Mouse (Mus musculus) lung, embryonic 16.5 days (tissue): ENCODE measurements around the gene Akt1s1. TPM values are rescaled to one million over a fixed set of nuclear protein-coding genes. Genes with fewer than 3 reads are reported as not detected.

ENCODE experiments used
- ATAC-seq: fragments of 200-750 bp; cut with Nextera tagmentation; 2 replicates; pipeline ENCODE4 v1.8.0; 2017; ENCODE audit warnings: low read depth, mild to moderate bottlenecking, moderate library complexity
- H3K27ac ChIP-seq: fragments of 300-500 bp; sonication (generic); 2 replicates; pipeline ENCODE4 v1.5.1; 2014; ENCODE audit warnings: mild to moderate bottlenecking, control low read depth, low read length
- H3K27me3 ChIP-seq: fragments of 300-500 bp; sonication (generic); 2 replicates; pipeline ENCODE4 v1.6.1; 2014; ENCODE audit warnings: low read depth, low read length, mixed read lengths; ENCODE audit not compliant: control insufficient read depth, insufficient read depth
- H3K36me3 ChIP-seq: fragments of 300-500 bp; sonication (generic); 2 replicates; pipeline ENCODE4 v1.6.1; 2014; ENCODE audit warnings: low read length; ENCODE audit not compliant: control insufficient read depth, insufficient read depth
- H3K4me1 ChIP-seq: fragments of 300-500 bp; sonication (generic); replicated peaks from 2 replicates; pipeline ENCODE4 v1.6.1; 2014; ENCODE audit warnings: low read length, mixed read lengths; ENCODE audit not compliant: control insufficient read depth, insufficient read depth
- H3K4me2 ChIP-seq: fragments of 300-500 bp; sonication (generic); 2 replicates; pipeline ENCODE4 v1.6.1; 2014; ENCODE audit warnings: low read depth, low read length, control low read depth
- H3K4me3 ChIP-seq: fragments of 300-500 bp; sonication (generic); 2 replicates; pipeline ENCODE4 v1.5.1; 2014; ENCODE audit warnings: mild to moderate bottlenecking, low read length, control low read depth
- H3K9ac ChIP-seq: fragments of 300-500 bp; sonication (generic); 2 replicates; pipeline ENCODE4 v1.6.1; 2014; ENCODE audit warnings: low read length, control low read depth
- H3K9me3 ChIP-seq: fragments of 300-500 bp; sonication (generic); 2 replicates; pipeline ENCODE4 v1.6.1; 2016; ENCODE audit warnings: low read length; ENCODE audit not compliant: control insufficient read depth
- WGBS: fragments of 180-500 bp; shearing (Covaris S2); extraction: QIAGEN DNeasy Blood & Tissue Kit; methylation state at CpG from one replicate; pipeline ENCODE4 v1.1.7; 2014; 5-methylcytosine and 5-hydroxymethylcytosine counted together
- polyA plus RNA-seq: library from polyadenylated mRNA; unstranded; fragments of >200 nt; fragmentation: Nextera tagmentation; extraction: Ambion mirVana; gene quantifications from 2 replicates; pipeline ENCODE4 v1.2.1, GENCODE M21; 2015

The Akt1s1 gene
- polyA plus RNA-seq, 1 experiment from 2014 or later = 95.6 TPM

DNA sequence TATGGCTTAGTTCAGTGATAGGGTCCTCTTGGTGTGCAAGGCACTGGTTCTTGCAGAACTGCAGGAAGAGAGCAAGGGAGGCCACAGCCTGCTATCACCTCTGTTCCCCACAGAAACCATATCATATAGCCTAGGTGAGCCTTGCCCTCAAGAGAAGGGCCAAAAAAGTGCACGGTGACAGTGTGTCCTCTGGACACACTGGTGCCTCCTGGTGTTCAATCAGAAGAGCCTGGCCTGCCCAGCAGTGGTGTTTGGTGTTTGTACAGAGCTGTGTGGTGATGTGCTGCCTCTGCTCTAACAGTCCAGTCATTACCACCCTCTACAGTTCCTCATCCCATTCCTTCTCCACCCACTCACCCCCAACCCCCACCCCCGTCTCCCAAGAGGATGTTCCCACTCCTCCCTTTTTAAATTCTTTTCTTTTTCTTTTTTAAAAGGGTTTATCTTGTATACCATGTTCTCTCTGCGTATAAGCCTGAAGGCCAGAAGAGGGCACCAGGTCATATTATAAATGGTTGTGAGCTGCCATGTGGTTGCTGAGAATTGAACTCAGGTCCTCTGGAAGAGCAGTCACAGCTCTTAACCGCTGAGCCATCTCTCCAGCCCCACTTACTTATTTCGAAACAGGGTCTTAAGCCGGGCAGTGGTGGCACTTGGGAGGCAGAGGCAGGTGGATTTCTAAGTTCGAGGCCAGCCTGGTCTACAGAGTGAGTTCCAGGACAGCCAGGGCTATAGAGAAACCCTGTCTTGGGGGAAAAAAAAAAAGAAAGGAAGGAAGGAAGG, 26.9 kb upstream of the Akt1s1 start:
- H3K4me1 ChIP-seq = peaks cover 35% of the 10 kb centered on the region
- no peak for ATAC-seq
- no peaks in the 10 kb centered on the region for H3K27me3 ChIP-seq
- H3K36me3 ChIP-seq = no peaks in the 10 kb centered on the region; the same call in 1 of the 2 replicates
- no peak overlapping the region for H3K9ac ChIP-seq
- H3K4me2 ChIP-seq = no peak overlapping the region
- H3K27ac ChIP-seq = no peak overlapping the region
- no peak overlapping the region for H3K4me3 ChIP-seq
- no peaks in the 10 kb centered on the region for H3K9me3 ChIP-seq
- WGBS = 76% methylated on average over 7 of the region's 7 CpGs

DNA sequence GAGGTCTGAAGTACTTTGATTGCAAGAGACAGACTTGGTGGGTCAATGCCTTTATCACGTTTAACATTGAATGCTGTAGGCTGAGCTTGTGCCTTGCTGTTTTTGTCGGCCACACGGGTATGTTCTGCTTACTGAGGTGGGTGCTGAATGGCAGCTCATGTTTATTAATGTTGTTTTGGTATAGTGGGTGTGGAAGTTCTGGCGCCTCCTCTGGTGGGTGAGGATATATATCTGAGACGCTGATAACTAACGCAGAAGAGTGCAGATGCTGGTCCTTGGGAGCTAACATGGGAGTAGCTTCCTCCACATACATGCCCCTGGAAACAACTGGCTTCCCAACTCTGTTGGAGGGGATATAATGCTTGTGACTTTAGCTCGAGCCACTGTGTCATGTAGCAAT, 25.4 kb upstream of the Akt1s1 start:
- Histone ChIP-seq H3K9ac (no peak overlapping the region), H3K4me2 (no peak overlapping the region), H3K4me1 (peaks cover 25% of the 10 kb centered on the region), H3K4me3 (no peak overlapping the region), H3K36me3 (no peaks in the 10 kb centered on the region; the same call in 1 of the 2 replicates), H3K27ac (no peak overlapping the region), H3K27me3 (no peaks in the 10 kb centered on the region), H3K9me3 (no peaks in the 10 kb centered on the region)
- WGBS = 43% methylated on average over 7 of the region's 7 CpGs
- ATAC-seq = no peak

DNA sequence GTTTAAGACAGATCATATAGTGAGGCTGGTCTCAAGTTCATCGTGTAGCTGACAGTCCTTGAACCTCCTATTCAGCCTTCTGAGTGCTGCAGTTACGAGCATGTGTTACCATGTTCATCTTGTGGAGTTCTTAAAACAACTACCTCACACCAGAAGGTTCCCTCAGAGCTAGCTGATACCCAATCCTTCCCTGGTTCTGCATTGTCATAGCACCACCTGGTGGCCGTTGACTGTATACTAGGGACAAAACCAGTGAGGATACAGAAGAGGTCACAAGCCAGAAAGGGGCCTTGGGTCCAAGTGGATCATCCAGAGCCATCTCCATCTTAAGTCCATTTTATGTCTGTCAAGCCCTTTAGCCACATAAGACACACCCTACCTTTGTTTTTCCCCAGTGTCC, 23.9 kb upstream of the Akt1s1 start:
- 16% methylated on average over 3 of the region's 3 CpGs for WGBS
- Histone ChIP-seq H3K4me1 (peaks cover 13% of the 10 kb centered on the region), H3K27me3 (no peaks in the 10 kb centered on the region), H3K4me2 (no peak overlapping the region), H3K9me3 (no peaks in the 10 kb centered on the region), H3K27ac (no peak overlapping the region), H3K9ac (no peak overlapping the region), H3K36me3 (peaks cover 13% of the 10 kb centered on the region), H3K4me3 (no peak overlapping the region)
- ATAC-seq = peak; percentile 46; the same call in 1 of the 2 replicates

DNA sequence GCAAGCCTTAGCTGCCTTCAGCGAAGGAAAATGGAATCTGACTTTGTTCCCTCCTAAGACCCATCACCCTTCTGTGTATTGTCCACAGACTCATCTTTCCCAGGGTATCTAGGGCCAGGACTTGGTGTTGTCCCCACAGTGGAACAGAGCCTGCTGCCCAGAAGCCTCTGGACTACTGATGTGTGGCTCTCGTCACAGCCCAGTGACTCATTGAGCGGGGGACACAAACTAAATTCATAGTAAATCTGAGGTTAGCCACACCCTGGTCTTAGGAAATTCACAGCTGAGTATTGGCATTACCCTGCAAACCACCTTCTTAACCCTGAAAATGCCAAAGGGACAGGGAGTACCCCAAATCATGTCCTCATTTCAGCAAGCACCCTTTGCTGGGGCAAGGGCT, 22.0 kb upstream of the Akt1s1 start:
- Histone ChIP-seq H3K4me1 (peaks cover 8% of the 10 kb centered on the region; the same call in 1 of the 2 replicates), H3K36me3 (peaks cover 29% of the 10 kb centered on the region), H3K9ac (no peak overlapping the region), H3K9me3 (no peaks in the 10 kb centered on the region), H3K4me2 (no peak overlapping the region), H3K27me3 (no peaks in the 10 kb centered on the region), H3K4me3 (no peak overlapping the region), H3K27ac (no peak overlapping the region)
- no peak for ATAC-seq
- WGBS = 80% methylated on average over 3 of the region's 3 CpGs

DNA sequence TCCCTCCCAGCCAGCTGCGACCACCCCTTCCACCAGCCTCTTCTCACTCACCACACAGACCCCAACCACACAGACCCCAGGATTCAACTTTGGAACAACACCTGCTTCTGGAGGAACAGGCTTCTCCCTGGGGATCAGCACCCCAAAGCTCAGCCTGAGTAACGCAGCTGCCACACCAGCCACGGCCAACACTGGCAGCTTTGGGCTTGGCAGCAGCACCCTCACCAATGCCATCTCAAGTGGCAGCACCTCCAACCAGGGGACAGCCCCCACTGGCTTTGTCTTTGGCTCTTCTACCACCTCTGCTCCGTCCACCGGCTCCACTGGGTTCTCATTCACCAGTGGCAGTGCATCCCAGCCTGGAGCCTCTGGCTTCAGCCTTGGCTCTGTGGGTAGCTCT, 20.1 kb upstream of the Akt1s1 start:
- 89% methylated on average over 5 of the region's 5 CpGs for WGBS
- Histone ChIP-seq H3K27me3 (no peaks in the 10 kb centered on the region), H3K4me3 (no peak overlapping the region), H3K4me2 (no peak overlapping the region), H3K4me1 (peaks cover 8% of the 10 kb centered on the region), H3K9ac (no peak overlapping the region), H3K9me3 (no peaks in the 10 kb centered on the region), H3K36me3 (peaks cover 29% of the 10 kb centered on the region), H3K27ac (no peak overlapping the region)
- ATAC-seq = no peak

DNA sequence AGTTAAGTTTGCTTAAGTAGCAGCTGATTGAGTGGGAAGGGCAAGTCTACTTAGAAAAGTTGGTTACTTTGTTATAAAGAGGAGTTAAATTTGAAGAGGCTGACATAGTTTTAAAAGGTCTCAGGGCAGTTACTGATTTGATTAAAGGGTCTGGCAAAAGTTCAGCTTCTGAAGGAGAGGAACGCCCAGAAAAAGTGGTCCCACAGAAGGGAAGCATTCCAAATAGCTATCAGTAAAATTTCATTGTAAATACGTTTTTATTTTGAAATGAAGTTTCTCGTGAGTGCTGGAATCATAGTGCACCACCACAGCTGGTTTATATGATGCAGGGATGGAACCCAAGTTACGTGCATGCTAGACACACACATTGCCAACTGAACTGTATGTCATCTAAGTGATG, 16.0 kb upstream of the Akt1s1 start:
- H3K4me3 ChIP-seq = no peak overlapping the region
- H3K27ac ChIP-seq = no peak overlapping the region
- peaks cover 7% of the 10 kb centered on the region; the same call in 1 of the 2 replicates for H3K4me1 ChIP-seq
- WGBS = 42% methylated on average over 4 of the region's 4 CpGs
- H3K4me2 ChIP-seq = no peak overlapping the region
- no peaks in the 10 kb centered on the region for H3K9me3 ChIP-seq
- H3K9ac ChIP-seq = no peak overlapping the region
- no peak for ATAC-seq
- peaks cover 29% of the 10 kb centered on the region for H3K36me3 ChIP-seq
- no peaks in the 10 kb centered on the region for H3K27me3 ChIP-seq

DNA sequence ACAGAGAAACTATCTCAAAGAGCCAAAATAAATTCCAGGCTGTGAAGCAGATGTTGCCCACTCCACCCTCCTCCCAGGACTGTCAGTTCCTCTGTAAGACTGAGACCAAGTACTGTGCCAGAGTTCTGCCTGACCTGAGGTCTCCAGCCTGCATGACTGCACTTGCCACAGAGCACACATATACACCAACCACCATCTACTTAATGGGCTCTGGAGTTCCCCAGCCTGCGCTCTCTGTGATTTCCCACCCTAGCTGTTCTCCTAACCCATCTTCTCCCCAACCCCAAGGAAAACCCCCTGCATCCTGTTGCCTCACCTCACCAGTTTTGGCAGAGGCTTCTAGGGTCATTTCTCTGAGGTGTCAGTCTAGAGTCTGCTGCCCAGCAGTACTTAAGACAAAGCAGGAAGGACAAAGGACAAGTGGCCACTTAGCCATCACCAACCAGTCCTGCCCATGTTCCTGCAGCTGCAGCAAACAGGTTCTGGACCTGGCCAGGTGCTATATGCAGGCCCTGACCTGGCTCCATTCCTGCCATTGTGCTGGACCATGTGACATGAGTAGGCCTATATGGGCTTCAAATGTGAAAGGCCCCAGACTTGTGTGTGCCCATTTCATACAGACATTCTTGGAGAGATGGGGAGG, 13.3 kb upstream of the Akt1s1 start:
- no peak for ATAC-seq
- no peaks in the 10 kb centered on the region for H3K9me3 ChIP-seq
- H3K36me3 ChIP-seq = peaks cover 10% of the 10 kb centered on the region
- peaks cover 7% of the 10 kb centered on the region for H3K27me3 ChIP-seq
- H3K4me3 ChIP-seq = no peak overlapping the region
- peaks cover 20% of the 10 kb centered on the region for H3K4me1 ChIP-seq
- H3K27ac ChIP-seq = no peak overlapping the region
- no peak overlapping the region for H3K4me2 ChIP-seq
- WGBS = 91% methylated on average over 1 of the region's 1 CpGs
- no peak overlapping the region for H3K9ac ChIP-seq

DNA sequence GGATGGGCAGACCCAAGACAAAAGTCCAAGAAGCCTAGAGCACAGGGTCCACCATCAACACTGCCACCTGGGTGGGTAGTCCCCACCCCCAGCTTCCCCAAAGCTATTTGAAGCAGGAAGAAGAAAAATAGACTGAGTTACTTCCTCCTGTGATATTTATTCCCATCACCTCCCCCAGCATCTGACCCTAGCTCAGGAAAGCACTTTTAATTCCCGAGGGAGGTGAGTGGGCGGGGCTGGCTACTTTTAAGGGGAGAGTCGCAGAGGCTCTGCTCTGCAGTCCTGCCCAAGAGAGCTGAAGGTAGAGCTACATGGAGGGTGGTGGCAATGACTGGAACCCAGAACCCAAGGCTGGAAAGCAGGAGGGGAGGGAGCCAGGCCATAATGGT, 12.8 kb upstream of the Akt1s1 start:
- 36% methylated on average over 3 of the region's 3 CpGs for WGBS
- H3K27ac ChIP-seq = no peak overlapping the region
- peaks cover 8% of the 10 kb centered on the region for H3K36me3 ChIP-seq
- peaks cover 20% of the 10 kb centered on the region for H3K4me1 ChIP-seq
- H3K4me3 ChIP-seq = no peak overlapping the region
- H3K9me3 ChIP-seq = no peaks in the 10 kb centered on the region
- no peak overlapping the region for H3K9ac ChIP-seq
- ATAC-seq = no peak
- H3K27me3 ChIP-seq = peaks cover 12% of the 10 kb centered on the region
- H3K4me2 ChIP-seq = no peak overlapping the region

DNA sequence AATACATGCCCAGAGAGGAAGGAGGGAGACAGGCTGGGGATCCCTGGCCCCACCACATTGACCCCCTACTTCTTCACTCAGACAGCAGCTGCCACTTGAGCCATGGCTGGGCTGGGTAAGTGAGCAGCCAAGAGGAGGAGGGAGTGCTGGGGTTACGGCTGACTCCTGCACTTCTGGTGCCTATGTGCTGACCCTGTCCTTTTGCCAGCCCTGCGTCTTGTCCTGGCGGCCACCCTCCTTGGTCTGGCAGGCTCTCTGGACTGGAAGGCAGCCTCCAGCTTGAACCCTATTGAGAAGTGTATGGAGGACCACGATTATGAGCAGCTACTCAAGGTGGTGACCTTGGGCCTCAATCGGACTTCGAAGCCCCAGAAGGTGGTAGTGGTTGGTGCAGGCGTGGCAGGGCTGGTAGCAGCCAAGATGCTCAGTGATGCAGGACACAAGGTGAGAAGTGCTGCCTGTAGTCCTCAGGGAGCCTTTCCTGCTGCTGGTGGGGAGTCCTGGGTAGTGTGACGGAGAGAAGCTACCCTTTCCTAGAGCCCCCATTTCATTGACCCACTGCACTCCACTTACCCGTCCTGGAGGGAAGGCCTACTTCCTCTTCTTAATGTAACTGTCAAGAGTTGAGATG, 12.3 kb upstream of the Akt1s1 start:
- Histone ChIP-seq H3K36me3 (peaks cover 7% of the 10 kb centered on the region), H3K4me3 (no peak overlapping the region), H3K4me1 (peaks cover 20% of the 10 kb centered on the region), H3K9me3 (no peaks in the 10 kb centered on the region), H3K27ac (no peak overlapping the region), H3K27me3 (peaks cover 12% of the 10 kb centered on the region), H3K9ac (no peak overlapping the region), H3K4me2 (no peak overlapping the region)
- 77% methylated on average over 9 of the region's 9 CpGs for WGBS
- ATAC-seq = no peak
